Mouse (Mus musculus): Measurements from ENCODE around the gene Gm26741. TPM values are rescaled to one million over a fixed set of nuclear protein-coding genes. Genes with fewer than 3 reads are reported as not detected.
"Not testable (repeated sequence)": the region's sequence is repeated elsewhere in the genome, so short reads cannot be mapped to it uniquely, and the experiment has no call there.

The Gm26741 gene
- polyA plus RNA-seq (2016; fragmentation: Nextera tagmentation; extraction: Ambion mirVana) = not detected in 2 replicates

GRCm38 (mm10) chr10:52358467-52358866 lies at the start of gene Gm26741:
Gene Gm26741, plus strand, starts transcription at chr10:52358767.
- no peak for DNase-seq (ENCODE audit: extremely low spot score, low spot score)
- H3K36me3 ChIP-seq (replicated peaks) = peaks cover 15% of the 10 kb centered on the region
- 94% methylated on average over 2 of the region's 2 CpGs for WGBS
- no peak within 1 kb of the TSS for H3K4me3 ChIP-seq
- no peaks in the 10 kb centered on the region for H3K4me1 ChIP-seq
- no peaks in the 10 kb centered on the region for H3K9me3 ChIP-seq
- H3K27ac ChIP-seq = no peak within 1 kb of the TSS
- H3K27me3 ChIP-seq (ENCODE audit: poor library complexity, severe bottlenecking) = no peaks in the 10 kb centered on the region

- DNase-seq (ENCODE audit: extremely low spot score, low spot score) = no peak
- H3K36me3 ChIP-seq (replicated peaks) = peaks cover 57% of the 10 kb centered on the region
- no peaks in the 10 kb centered on the region for H3K27me3 ChIP-seq (ENCODE audit: poor library complexity, severe bottlenecking)
- no peak overlapping the region for H3K27ac ChIP-seq
- WGBS = 79% methylated on average over 8 of the region's 8 CpGs
- no peaks in the 10 kb centered on the region for H3K4me1 ChIP-seq
- H3K9me3 ChIP-seq = no peaks in the 10 kb centered on the region
- H3K4me3 ChIP-seq = no peak overlapping the region
These were observed 49.4 kb upstream of the Gm26741 start for GRCm38 (mm10) chr10:52309196-52309595.

- no peaks in the 10 kb centered on the region for H3K4me1 ChIP-seq
These were observed 38.9 kb upstream of the Gm26741 start for GRCm38 (mm10) chr10:52319506-52320286.

GRCm38 (mm10) chr10:52321918-52322317 lies 36.6 kb upstream of the Gm26741 start:
- no peak for DNase-seq (ENCODE audit: extremely low spot score, low spot score)
- Histone ChIP-seq H3K36me3 (replicated peaks) (peaks cover 43% of the 10 kb centered on the region), H3K9me3 (no peaks in the 10 kb centered on the region), H3K27me3 (ENCODE audit: poor library complexity, severe bottlenecking) (no peaks in the 10 kb centered on the region), H3K4me1 (no peaks in the 10 kb centered on the region), H3K4me3 (no peak overlapping the region), H3K27ac (no peak overlapping the region)
- 92% methylated on average over 3 of the region's 3 CpGs for WGBS

More at GRCm38 (mm10) chr10:52319506-52320286, 38.9 kb upstream of the Gm26741 start:
- Histone ChIP-seq H3K9me3 (no peaks in the 10 kb centered on the region), H3K36me3 (replicated peaks) (peaks cover 59% of the 10 kb centered on the region), H3K4me3 (no peak overlapping the region), H3K27ac (no peak overlapping the region), H3K27me3 (ENCODE audit: poor library complexity, severe bottlenecking) (no peaks in the 10 kb centered on the region)
- 95% methylated on average over 28 of the region's 28 CpGs for WGBS
- DNase-seq (ENCODE audit: extremely low spot score, low spot score) = no peak

GRCm38 (mm10) chr10:52331007-52331406 lies 27.6 kb upstream of the Gm26741 start:
- Histone ChIP-seq H3K27ac (no peak overlapping the region), H3K9me3 (no peaks in the 10 kb centered on the region), H3K27me3 (ENCODE audit: poor library complexity, severe bottlenecking) (no peaks in the 10 kb centered on the region), H3K36me3 (replicated peaks) (peaks cover 11% of the 10 kb centered on the region), H3K4me3 (no peak overlapping the region), H3K4me1 (no peaks in the 10 kb centered on the region)
- DNase-seq (ENCODE audit: extremely low spot score, low spot score) = no peak
- WGBS = 0% methylated on average over 1 of the region's 1 CpGs

- H3K4me3 ChIP-seq; H3K27me3 ChIP-seq (ENCODE audit: poor library complexity, severe bottlenecking); H3K9me3 ChIP-seq; H3K4me1 ChIP-seq; DNase-seq (ENCODE audit: extremely low spot score, low spot score); H3K27ac ChIP-seq: not testable (repeated sequence)
- 91% methylated on average over 4 of the region's 4 CpGs for WGBS
- H3K36me3 ChIP-seq (replicated peaks) = peaks cover 79% of the 10 kb centered on the region
These were observed 15.2 kb upstream of the Gm26741 start for GRCm38 (mm10) chr10:52343324-52343723.

GRCm38 (mm10) chr10:52353184-52353583 lies 5.4 kb upstream of the Gm26741 start:
- no peaks in the 10 kb centered on the region for H3K4me1 ChIP-seq
- H3K4me3 ChIP-seq = no peak overlapping the region
- peaks cover 56% of the 10 kb centered on the region for H3K36me3 ChIP-seq (replicated peaks)
- DNase-seq (ENCODE audit: extremely low spot score, low spot score) = no peak
- 71% methylated on average over 9 of the region's 9 CpGs for WGBS
- no peak overlapping the region for H3K27ac ChIP-seq
- H3K27me3 ChIP-seq (ENCODE audit: poor library complexity, severe bottlenecking) = no peaks in the 10 kb centered on the region
- H3K9me3 ChIP-seq = no peaks in the 10 kb centered on the region

GRCm38 (mm10) chr10:52360241-52360735 lies 1.7 kb downstream of the Gm26741 start:
- Histone ChIP-seq H3K4me1 (no peaks in the 10 kb centered on the region), H3K9me3 (no peaks in the 10 kb centered on the region), H3K27ac (no peak overlapping the region), H3K36me3 (replicated peaks) (peaks cover 8% of the 10 kb centered on the region; the same call in 1 of the 2 replicates), H3K4me3 (no peak overlapping the region), H3K27me3 (ENCODE audit: poor library complexity, severe bottlenecking) (no peaks in the 10 kb centered on the region)
- DNase-seq (ENCODE audit: extremely low spot score, low spot score) = no peak
- WGBS = 98% methylated on average over 4 of the region's 4 CpGs

- Histone ChIP-seq H3K9me3 (no peaks in the 10 kb centered on the region), H3K27ac (no peak overlapping the region), H3K36me3 (replicated peaks) (peaks cover 3% of the 10 kb centered on the region; the same call in 1 of the 2 replicates), H3K4me3 (no peak overlapping the region), H3K4me1 (no peaks in the 10 kb centered on the region), H3K27me3 (ENCODE audit: poor library complexity, severe bottlenecking) (no peaks in the 10 kb centered on the region)
- WGBS = 91% methylated on average over 9 of the region's 9 CpGs
- no peak for DNase-seq (ENCODE audit: extremely low spot score, low spot score)
These were observed 2.5 kb downstream of the Gm26741 start for GRCm38 (mm10) chr10:52360862-52361609.

GRCm38 (mm10) chr10:52368376-52368775 lies 9.8 kb downstream of the Gm26741 start:
- H3K36me3 ChIP-seq (replicated peaks) = no peaks in the 10 kb centered on the region
- no peaks in the 10 kb centered on the region for H3K4me1 ChIP-seq
- no peak for DNase-seq (ENCODE audit: extremely low spot score, low spot score)
- no peaks in the 10 kb centered on the region for H3K9me3 ChIP-seq
- H3K27me3 ChIP-seq (ENCODE audit: poor library complexity, severe bottlenecking) = no peaks in the 10 kb centered on the region
- no peak overlapping the region for H3K27ac ChIP-seq
- no peak overlapping the region for H3K4me3 ChIP-seq
- WGBS = 94% methylated on average over 4 of the region's 4 CpGs

GRCm38 (mm10) chr10:52373834-52374233 lies 15.3 kb downstream of the Gm26741 start:
- H3K27me3 ChIP-seq (ENCODE audit: poor library complexity, severe bottlenecking) = no peaks in the 10 kb centered on the region
- no peaks in the 10 kb centered on the region for H3K4me1 ChIP-seq
- no peak overlapping the region for H3K27ac ChIP-seq
- no peak overlapping the region for H3K4me3 ChIP-seq
- H3K36me3 ChIP-seq (replicated peaks) = no peaks in the 10 kb centered on the region; the same call in 1 of the 2 replicates
- DNase-seq (ENCODE audit: extremely low spot score, low spot score) = no peak
- no peaks in the 10 kb centered on the region for H3K9me3 ChIP-seq
- 90% methylated on average over 4 of the region's 4 CpGs for WGBS

GRCm38 (mm10) chr10:52374651-52375050 lies 16.1 kb downstream of the Gm26741 start:
- no peak for DNase-seq (ENCODE audit: extremely low spot score, low spot score)
- H3K27me3 ChIP-seq (ENCODE audit: poor library complexity, severe bottlenecking) = no peaks in the 10 kb centered on the region
- no peaks in the 10 kb centered on the region; the same call in 1 of the 2 replicates for H3K36me3 ChIP-seq (replicated peaks)
- no peak overlapping the region for H3K27ac ChIP-seq
- H3K4me3 ChIP-seq = no peak overlapping the region
- H3K4me1 ChIP-seq = peaks cover 6% of the 10 kb centered on the region
- H3K9me3 ChIP-seq = no peaks in the 10 kb centered on the region

GRCm38 (mm10) chr10:52376422-52376821 lies 17.9 kb downstream of the Gm26741 start:
- 95% methylated on average over 2 of the region's 2 CpGs for WGBS
- no peak overlapping the region for H3K27ac ChIP-seq
- H3K4me1 ChIP-seq = peaks cover 22% of the 10 kb centered on the region
- no peak overlapping the region for H3K4me3 ChIP-seq
- no peaks in the 10 kb centered on the region for H3K9me3 ChIP-seq
- DNase-seq (ENCODE audit: extremely low spot score, low spot score) = no peak
- H3K36me3 ChIP-seq (replicated peaks) = no peaks in the 10 kb centered on the region; the same call in 1 of the 2 replicates
- no peaks in the 10 kb centered on the region for H3K27me3 ChIP-seq (ENCODE audit: poor library complexity, severe bottlenecking)

Measured in forebrain, embryonic 10.5 days (tissue).